Mouse (Mus musculus) granulocyte monocyte progenitor cell, adult 5-6 weeks (primary cell): ENCODE measurements around the gene Zfp90. TPM values are rescaled to one million over a fixed set of nuclear protein-coding genes. Genes with fewer than 3 reads are reported as not detected.

Experiments
- ATAC-seq: replicated peaks from 2 replicates; pipeline ENCODE4 v1.8.0; 2016; ENCODE audit warnings: mild to moderate bottlenecking, moderate TSS enrichment, inconsistent platforms; ENCODE audit not compliant: poor library complexity, severe bottlenecking
- total RNA-seq, 2 experiments: library from RNA; stranded (forward) in 1 of 2; stranded (reverse) in 1 of 2; fragments of 200-712, 200-1000 nt in 1 of 2; fragments of >200 nt in 1 of 2; fragmentation: Nextera tagmentation in 1 of 2; gene quantifications; 2 replicates each; pipeline ENCODE4 v1.2.3; 2014 to 2017

The Zfp90 gene
- total RNA-seq, 2 experiments from 2014 or later = 7.8 to 9.2 TPM

- peak; percentile 82 for ATAC-seq
These were observed 17.9 kb downstream of the Zfp90 start for GRCm38 (mm10) chr8:106432954-106433570.

GRCm38 (mm10) chr8:106433667-106434066, 18.5 kb downstream of the Zfp90 start:
- ATAC-seq = no peak

GRCm38 (mm10) chr8:106437781-106438180, 22.7 kb downstream of the Zfp90 start:
- ATAC-seq = no peak

- ATAC-seq = no peak
These were observed 25.0 kb downstream of the Zfp90 start for GRCm38 (mm10) chr8:106440146-106440545.

- no peak for ATAC-seq
These were observed 27.6 kb downstream of the Zfp90 start for GRCm38 (mm10) chr8:106442740-106443139.

- no peak for ATAC-seq
These were observed 36.4 kb downstream of the Zfp90 start for GRCm38 (mm10) chr8:106451301-106452085.

GRCm38 (mm10) chr8:106452701-106453481, 37.8 kb downstream of the Zfp90 start:
- ATAC-seq = no peak

GRCm38 (mm10) chr8:106454036-106454435, 38.9 kb downstream of the Zfp90 start:
- ATAC-seq = no peak

GRCm38 (mm10) chr8:106462131-106462530, 47.0 kb downstream of the Zfp90 start:
- ATAC-seq = no peak

- ATAC-seq = no peak
These were observed 48.7 kb downstream of the Zfp90 start for GRCm38 (mm10) chr8:106463795-106464194.

- no peak for ATAC-seq
These were observed 54.4 kb downstream of the Zfp90 start for GRCm38 (mm10) chr8:106469485-106469884.

- no peak for ATAC-seq
These were observed 58.9 kb downstream of the Zfp90 start for GRCm38 (mm10) chr8:106474001-106474400.

Other genes with a start within 250 kb of the Zfp90 start
- 29.6 and 30.3 TPM in 2 replicates for gene Slc7a6, start 246.5 kb upstream of the Zfp90 start, total RNA-seq (2014; fragmentation: Nextera tagmentation)
- gene Slc7a6, start 246.5 kb upstream of the Zfp90 start, total RNA-seq (2017) = 21.9 and 31.5 TPM in 2 replicates
- gene Slc7a6os, start 204.4 kb upstream of the Zfp90 start, total RNA-seq (2014; fragmentation: Nextera tagmentation) = 35.9 and 45.8 TPM in 2 replicates
- gene Slc7a6os, start 204.4 kb upstream of the Zfp90 start, total RNA-seq (2017) = 36.2 and 37.2 TPM in 2 replicates
- gene Prmt7, start 204.4 kb upstream of the Zfp90 start, total RNA-seq (2014; fragmentation: Nextera tagmentation) = 22.9 and 31.2 TPM in 2 replicates
- gene Prmt7, start 204.4 kb upstream of the Zfp90 start, total RNA-seq (2017) = 46.4 and 66.3 TPM in 2 replicates
- not detected in 2 replicates for gene Smpd3, start 77.3 kb upstream of the Zfp90 start, total RNA-seq (2014; fragmentation: Nextera tagmentation)
- gene Smpd3, start 77.3 kb upstream of the Zfp90 start, total RNA-seq (2017) = 0.13 TPM in 1 of 2 replicates, not detected in the other
- not detected in 2 replicates for gene 6030452D12Rik, start 85.2 kb downstream of the Zfp90 start, total RNA-seq (2014; fragmentation: Nextera tagmentation)
- not detected in 2 replicates for gene 6030452D12Rik, start 85.2 kb downstream of the Zfp90 start, total RNA-seq (2017)
- gene Cdh3, start 95.6 kb downstream of the Zfp90 start, total RNA-seq (2014; fragmentation: Nextera tagmentation) = not detected in 2 replicates
- gene Cdh3, start 95.6 kb downstream of the Zfp90 start, total RNA-seq (2017) = not detected in 2 replicates
- gene Gm10073, start 158.1 kb downstream of the Zfp90 start, total RNA-seq (2014; fragmentation: Nextera tagmentation) = 29.2 and 30.2 TPM in 2 replicates
- gene Gm10073, start 158.1 kb downstream of the Zfp90 start, total RNA-seq (2017) = 8.2 and 10.8 TPM in 2 replicates
- 1.1 and 4.6 TPM in 2 replicates for gene Cdh1, start 188.0 kb downstream of the Zfp90 start, total RNA-seq (2014; fragmentation: Nextera tagmentation)
- gene Cdh1, start 188.0 kb downstream of the Zfp90 start, total RNA-seq (2017) = 0.88 and 1.6 TPM in 2 replicates